Mouse (Mus musculus) lung, embryonic 14.5 days (tissue): ENCODE data around the gene Trabd2b. TPM values are rescaled to one million over a fixed set of nuclear protein-coding genes. Genes with fewer than 3 reads are reported as not detected.

Experiments used
- ATAC-seq: fragments of 200-750 bp; cut with Nextera tagmentation; 2 replicates; pipeline ENCODE4 v1.8.0; 2017; ENCODE audit warnings: mild to moderate bottlenecking, moderate TSS enrichment, moderate library complexity; ENCODE audit not compliant: insufficient read depth
- DNase-seq: peaks from one replicate; pipeline ENCODE4 v3.0.0-alpha.2; 2015
- H3K27ac ChIP-seq: fragments of 300-500 bp; sonication (generic); 2 replicates; pipeline ENCODE4 v1.5.1; 2014; ENCODE audit warnings: low read depth, mild to moderate bottlenecking, moderate library complexity
- H3K27me3 ChIP-seq: fragments of 300-500 bp; sonication (generic); 2 replicates; pipeline ENCODE4 v1.6.1; 2014; ENCODE audit warnings: low read length, control low read depth; ENCODE audit not compliant: insufficient read depth
- H3K36me3 ChIP-seq: fragments of 300-500 bp; sonication (generic); 2 replicates; pipeline ENCODE4 v1.6.1; 2014; ENCODE audit warnings: control low read depth; ENCODE audit not compliant: insufficient read depth
- H3K4me1 ChIP-seq: fragments of 300-500 bp; sonication (generic); 2 replicates; pipeline ENCODE4 v1.6.1; 2014; ENCODE audit warnings: antibody characterized with exemption, control low read depth; ENCODE audit not compliant: insufficient read depth
- H3K4me2 ChIP-seq: fragments of 300-500 bp; sonication (generic); 2 replicates; pipeline ENCODE4 v1.6.1; 2014; ENCODE audit warnings: mild to moderate bottlenecking
- H3K4me3 ChIP-seq: fragments of 300-500 bp; sonication (generic); 2 replicates; pipeline ENCODE4 v1.5.1; 2014; ENCODE audit warnings: low read depth, low read length
- H3K9ac ChIP-seq: fragments of 300-500 bp; sonication (generic); 2 replicates; pipeline ENCODE4 v1.6.1; 2014
- H3K9me3 ChIP-seq: fragments of 300-500 bp; sonication (generic); 2 replicates; pipeline ENCODE4 v1.6.1; 2016; ENCODE audit warnings: low read depth, low read length, control low read depth
- CTCF ChIP-seq: IDR thresholded peaks from 2 replicates; pipeline ENCODE4 v1.5.1; 2016; ENCODE audit warnings: antibody characterized with exemption, low read depth
- WGBS: fragments of 180-500 bp; shearing (Covaris S2); extraction: QIAGEN DNeasy Blood & Tissue Kit; methylation state at CpG from one replicate; pipeline ENCODE4 v1.1.7; 2014; 5-methylcytosine and 5-hydroxymethylcytosine counted together
- polyA plus RNA-seq: library from polyadenylated mRNA; unstranded; fragments of >200 nt; fragmentation: Nextera tagmentation; extraction: Ambion mirVana; gene quantifications from 2 replicates; pipeline ENCODE4 v1.2.1, GENCODE M21; 2014

Trabd2b gene
- polyA plus RNA-seq, 1 experiment from 2014 or later = 4.6 TPM

DNA sequence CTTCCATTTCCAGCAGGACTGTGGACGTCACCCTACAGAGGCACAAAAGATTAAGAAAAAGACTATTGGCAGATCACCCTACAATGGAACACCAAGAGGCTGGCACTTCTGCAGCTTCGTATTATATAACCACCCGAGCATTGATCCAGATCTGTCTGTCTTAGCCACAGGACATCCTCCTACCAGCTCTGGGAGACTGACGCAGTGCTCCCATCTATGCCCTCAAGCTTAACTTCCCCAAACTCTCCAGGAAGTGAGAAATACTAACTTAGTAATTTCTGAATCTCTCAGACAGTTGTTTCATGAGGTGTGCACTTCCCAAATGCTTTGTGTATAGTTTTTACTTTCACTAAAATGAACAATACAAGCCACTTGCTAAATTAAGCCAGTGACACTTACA lies 95.1 kb downstream of the Trabd2b start:
- H3K36me3 ChIP-seq = no peaks in the 10 kb centered on the region
- H3K4me3 ChIP-seq = no peak overlapping the region
- WGBS = 77% methylated on average over 4 of the region's 4 CpGs
- ATAC-seq (no peak), DNase-seq (no peak)
- no peak overlapping the region for H3K9ac ChIP-seq
- no peaks in the 10 kb centered on the region for H3K27me3 ChIP-seq
- no peak for TF ChIP-seq CTCF
- H3K4me2 ChIP-seq = no peak overlapping the region
- H3K9me3 ChIP-seq = no peaks in the 10 kb centered on the region
- H3K4me1 ChIP-seq = no peaks in the 10 kb centered on the region
- no peak overlapping the region for H3K27ac ChIP-seq

DNA sequence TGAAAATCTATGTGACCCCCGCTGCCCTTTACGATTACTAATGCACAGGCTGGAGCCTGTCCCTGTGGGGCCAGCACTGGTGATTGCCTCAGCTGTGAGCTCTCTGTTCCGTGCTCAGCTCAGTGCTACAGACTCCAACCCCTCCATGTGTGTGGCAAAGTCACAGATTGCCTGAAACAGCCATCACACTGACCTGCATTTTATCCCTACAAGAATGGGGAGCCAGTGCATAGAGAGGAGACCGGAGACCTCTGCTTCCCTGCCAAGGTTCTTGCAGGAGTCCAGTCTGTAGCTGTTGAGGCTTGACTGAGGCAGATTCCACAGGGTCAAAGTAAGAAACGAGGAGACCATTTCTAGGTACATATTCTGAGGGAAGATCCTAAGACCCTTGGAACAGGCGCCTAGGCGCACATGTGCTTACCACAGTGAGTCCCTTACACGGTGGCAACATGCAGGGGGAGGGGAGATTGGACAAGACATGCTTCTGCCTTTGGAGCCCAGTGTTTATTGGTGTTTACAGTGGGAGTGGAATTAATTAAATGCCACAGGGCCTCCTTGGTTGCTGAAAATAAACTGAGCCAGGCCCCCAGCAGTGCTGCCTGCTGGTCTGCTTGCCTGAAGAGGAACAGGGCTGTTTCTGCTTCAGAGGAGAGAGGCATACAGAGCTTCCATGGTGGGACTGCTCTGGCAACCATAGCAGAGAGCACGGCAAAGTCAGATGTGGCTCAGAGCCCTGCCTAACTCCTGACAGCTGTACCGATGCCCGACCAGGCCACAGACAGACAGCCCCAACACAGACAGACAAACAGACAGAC lies 97.9 kb downstream of the Trabd2b start:
- H3K36me3 ChIP-seq = no peaks in the 10 kb centered on the region
- H3K9me3 ChIP-seq = no peaks in the 10 kb centered on the region
- H3K9ac ChIP-seq = no peak overlapping the region
- no peak overlapping the region for H3K4me2 ChIP-seq
- H3K27ac ChIP-seq = no peak overlapping the region
- H3K4me3 ChIP-seq = no peak overlapping the region
- 49% methylated on average over 11 of the region's 11 CpGs for WGBS
- H3K4me1 ChIP-seq = no peaks in the 10 kb centered on the region
- DNase-seq (peak; percentile 10), ATAC-seq (0 out of 2 replicates have a peak, but pooled peaks have one; percentile 38)
- no peak for TF ChIP-seq CTCF
- H3K27me3 ChIP-seq = no peaks in the 10 kb centered on the region

DNA sequence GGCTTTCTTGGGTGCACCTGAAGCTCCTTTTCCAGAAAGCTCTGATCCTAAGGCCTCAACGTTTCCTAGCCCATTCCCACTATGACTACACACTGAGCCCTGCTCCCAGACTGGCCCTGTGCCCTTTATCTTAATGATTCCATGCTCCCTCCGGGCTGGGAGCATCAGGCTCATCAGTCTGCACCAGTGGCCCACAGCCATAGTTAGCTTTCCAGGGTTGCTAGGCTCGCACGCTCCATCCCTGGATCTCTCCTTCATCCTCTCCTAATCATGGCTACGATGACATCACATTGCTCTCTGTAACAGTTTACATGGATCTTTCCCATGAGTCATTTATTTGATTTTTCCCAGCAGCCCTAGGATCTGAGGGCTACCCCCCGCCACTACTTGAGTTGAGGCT lies 103.1 kb downstream of the Trabd2b start:
- no peaks in the 10 kb centered on the region for H3K36me3 ChIP-seq
- H3K4me2 ChIP-seq = no peak overlapping the region
- H3K27ac ChIP-seq = no peak overlapping the region
- H3K9me3 ChIP-seq = no peaks in the 10 kb centered on the region
- no peak for TF ChIP-seq CTCF
- no peak for DNase-seq
- H3K27me3 ChIP-seq = no peaks in the 10 kb centered on the region
- ATAC-seq = no peak
- no peak overlapping the region for H3K9ac ChIP-seq
- no peaks in the 10 kb centered on the region for H3K4me1 ChIP-seq
- no peak overlapping the region for H3K4me3 ChIP-seq
- 75% methylated on average over 6 of the region's 6 CpGs for WGBS

DNA sequence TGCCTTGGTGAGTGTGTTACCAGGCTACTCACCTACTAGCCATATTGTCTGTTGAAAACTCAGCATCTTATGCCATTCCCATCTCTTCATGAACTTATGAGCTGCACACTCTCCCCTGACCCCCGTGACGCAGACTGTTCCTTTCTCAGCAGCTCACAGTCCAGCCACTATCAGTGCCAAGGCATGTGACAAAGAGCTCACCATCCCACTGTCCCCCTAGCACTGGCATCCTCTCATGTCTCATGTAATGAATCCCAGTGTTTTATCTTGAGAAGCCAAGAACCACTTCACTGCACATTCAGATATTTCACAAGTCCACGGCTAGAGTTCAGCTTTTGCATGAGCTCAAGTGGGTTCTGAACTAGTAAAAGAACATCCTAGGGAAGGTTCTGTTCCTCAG lies 105.1 kb downstream of the Trabd2b start:
- Histone ChIP-seq H3K27me3 (no peaks in the 10 kb centered on the region), H3K9me3 (no peaks in the 10 kb centered on the region), H3K9ac (no peak overlapping the region), H3K4me1 (peaks cover 12% of the 10 kb centered on the region), H3K4me3 (no peak overlapping the region), H3K27ac (no peak overlapping the region), H3K36me3 (no peaks in the 10 kb centered on the region), H3K4me2 (no peak overlapping the region)
- 82% methylated on average over 3 of the region's 3 CpGs for whole genome bisulfite sequencing
- TF ChIP-seq CTCF = no peak
- no peak for DNase-seq
- no peak for ATAC-seq

DNA sequence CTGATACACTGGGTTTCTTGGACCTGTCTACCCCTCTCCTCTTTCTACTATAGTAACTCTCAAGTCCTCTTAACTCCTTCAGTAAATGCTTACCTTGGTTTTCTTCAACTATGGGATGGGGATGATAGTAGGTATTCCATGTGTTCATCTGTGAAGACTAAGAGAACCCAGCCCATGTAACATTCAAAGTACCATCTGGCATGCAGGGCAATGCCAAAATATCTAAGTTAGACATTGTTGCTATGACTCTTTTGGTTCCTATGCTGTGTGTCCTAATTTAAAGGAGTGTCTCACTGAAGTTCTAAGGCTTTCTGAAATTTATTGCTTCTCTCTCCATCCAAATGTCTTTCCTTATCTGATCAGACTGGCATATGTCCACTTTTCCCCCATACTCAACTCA lies 106.6 kb downstream of the Trabd2b start:
- TF ChIP-seq CTCF = no peak
- DNase-seq (no peak), ATAC-seq (no peak)
- H3K36me3 ChIP-seq = no peaks in the 10 kb centered on the region
- H3K27me3 ChIP-seq = no peaks in the 10 kb centered on the region
- H3K4me2 ChIP-seq = no peak overlapping the region
- no peak overlapping the region for H3K27ac ChIP-seq
- no peak overlapping the region for H3K9ac ChIP-seq
- no peak overlapping the region for H3K4me3 ChIP-seq
- H3K9me3 ChIP-seq = no peaks in the 10 kb centered on the region
- peaks cover 12% of the 10 kb centered on the region for H3K4me1 ChIP-seq

DNA sequence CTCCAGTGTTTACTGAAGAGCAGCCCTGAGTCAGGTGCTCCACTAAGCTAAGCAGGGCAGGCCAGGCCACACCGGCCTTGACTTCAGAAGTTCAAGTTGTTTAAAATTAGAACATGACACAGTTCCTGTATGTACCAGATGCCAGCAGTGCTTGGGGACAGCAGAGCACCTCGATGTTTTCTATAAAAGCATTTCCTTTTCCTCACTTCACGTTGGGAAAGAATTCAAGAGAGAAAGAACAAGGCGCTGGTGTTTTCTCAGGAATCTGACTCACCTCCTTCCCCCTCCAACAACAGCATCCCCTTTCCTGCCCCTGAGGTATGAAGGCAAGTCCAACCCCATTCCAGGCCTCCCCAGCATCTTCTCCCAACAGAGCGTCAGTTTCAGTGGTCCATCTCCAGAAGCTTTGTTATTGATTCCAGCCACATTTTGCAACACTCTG lies 108.8 kb downstream of the Trabd2b start:
- H3K4me1 ChIP-seq = peaks cover 12% of the 10 kb centered on the region
- no peak overlapping the region for H3K4me2 ChIP-seq
- DNase-seq (peak; percentile 36), ATAC-seq (peak; percentile 64; the same call in 1 of the 2 replicates)
- no peak overlapping the region for H3K9ac ChIP-seq
- no peaks in the 10 kb centered on the region for H3K27me3 ChIP-seq
- H3K4me3 ChIP-seq = no peak overlapping the region
- TF ChIP-seq CTCF = no peak
- no peaks in the 10 kb centered on the region for H3K36me3 ChIP-seq
- H3K27ac ChIP-seq = no peak overlapping the region
- H3K9me3 ChIP-seq = no peaks in the 10 kb centered on the region
- WGBS = 32% methylated on average over 5 of the region's 5 CpGs

DNA sequence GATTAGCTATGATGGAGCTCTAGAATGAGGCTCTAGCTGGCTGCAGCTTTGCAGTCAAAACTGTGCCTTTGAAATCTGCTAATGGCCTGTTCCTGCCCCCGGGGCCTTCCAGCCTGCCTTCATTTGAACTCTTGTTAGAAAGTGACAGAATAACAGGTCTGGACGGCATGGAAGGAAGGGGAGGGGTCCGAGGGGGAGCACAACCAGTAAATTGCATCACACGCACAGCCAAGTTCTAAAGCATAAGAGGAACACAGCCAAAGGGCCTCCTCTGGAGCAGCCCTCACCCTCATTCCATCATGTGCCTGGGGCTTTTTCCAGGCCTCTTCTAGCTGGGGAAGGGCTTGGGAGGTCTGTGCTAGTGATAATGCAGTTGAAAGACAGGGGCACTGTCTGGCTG lies 110.1 kb downstream of the Trabd2b start:
- H3K4me1 ChIP-seq = peaks cover 12% of the 10 kb centered on the region
- H3K36me3 ChIP-seq = no peaks in the 10 kb centered on the region
- TF ChIP-seq CTCF = no peak
- DNase-seq (peak; percentile 26), ATAC-seq (peak; percentile 45; the same call in 1 of the 2 replicates)
- H3K27ac ChIP-seq = no peak overlapping the region
- 36% methylated on average over 4 of the region's 4 CpGs for WGBS
- H3K27me3 ChIP-seq = no peaks in the 10 kb centered on the region
- H3K9me3 ChIP-seq = no peaks in the 10 kb centered on the region
- no peak overlapping the region for H3K4me2 ChIP-seq
- no peak overlapping the region for H3K9ac ChIP-seq
- no peak overlapping the region for H3K4me3 ChIP-seq
